Mouse (Mus musculus) mouse embryonic stem cell (cell line): ENCODE measurements around the gene Ube2q1.

ENCODE experiments used
- in situ Hi-C, 2 experiments: fragments of 300-500 bp; cut with MboI; formaldehyde crosslinking; loops; 1 replicate in 1 of 2; 3 replicates in 1 of 2; pipeline ENCODE4 v1.14.3; 2019 to 2020; ENCODE audit warnings: low sequenced_read_pairs in 2 of 2, low pct_unique_long_range_greater_than_20kb in 1 of 2, mixed read lengths in 1 of 2; ENCODE audit not compliant: unreplicated experiment in 1 of 2

Gene Ube2q1

DNA sequence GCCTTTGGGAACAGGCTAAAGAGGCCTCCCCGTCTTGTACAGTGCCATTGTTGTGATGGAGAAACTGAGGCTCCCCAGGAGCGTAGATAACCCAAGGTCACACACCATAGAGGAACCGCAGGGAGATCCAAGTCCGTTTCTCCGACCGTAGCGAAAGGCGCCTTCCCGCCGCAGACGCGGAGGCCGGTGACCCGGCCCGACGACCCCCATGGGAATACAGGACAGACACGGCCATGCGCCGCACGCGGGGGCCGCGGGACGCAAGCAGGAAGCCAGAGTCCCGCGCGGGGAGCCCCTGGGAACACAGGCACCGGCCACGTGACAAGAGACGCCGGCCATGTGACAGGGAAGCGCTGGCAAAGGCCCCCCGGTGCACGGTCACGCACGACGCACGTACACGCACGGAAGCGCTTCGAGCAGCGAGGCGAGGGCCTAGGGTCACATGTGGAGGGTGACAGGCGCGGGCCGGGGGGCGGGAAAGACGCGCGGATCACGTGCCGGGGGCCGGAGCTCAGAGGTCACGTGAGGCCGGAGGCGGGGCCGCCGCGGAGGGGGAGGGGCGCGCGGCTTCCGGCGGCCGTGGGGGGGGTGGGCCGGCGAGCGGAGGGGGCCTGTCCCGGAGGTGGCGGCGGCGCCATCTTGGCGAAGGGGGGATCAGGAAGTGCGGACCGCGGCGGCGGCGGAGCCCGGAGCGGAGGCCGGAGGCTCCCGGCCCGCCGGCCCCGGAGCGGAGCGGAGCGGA is at the start of gene Ube2q1:
Gene Ube2q1 (plus strand): TSS at position 649 of the 742 bp plus-strand sequence.
- in situ Hi-C loops: no loop called here

- in situ Hi-C loops: no loop called here
Observed at GRCm38 (mm10) chr3:89727028-89727427, 46.4 kb upstream of the Ube2q1 start.

GRCm38 (mm10) chr3:89728848-89729247 is 44.6 kb upstream of the Ube2q1 start:
- in situ Hi-C loops: no loop called here

GRCm38 (mm10) chr3:89730350-89731331 is 42.8 kb upstream of the Ube2q1 start:
- in situ Hi-C loops: no loop called here

GRCm38 (mm10) chr3:89732091-89732490 is 41.3 kb upstream of the Ube2q1 start:
- in situ Hi-C loops: no loop called here

GRCm38 (mm10) chr3:89738509-89738908 is 34.9 kb upstream of the Ube2q1 start:
- in situ Hi-C loops: no loop called here

GRCm38 (mm10) chr3:89752307-89752706 is 21.1 kb upstream of the Ube2q1 start:
- in situ Hi-C loops: no loop called here

- in situ Hi-C loops: no loop called here
Observed at GRCm38 (mm10) chr3:89755283-89755682, 18.1 kb upstream of the Ube2q1 start.

- in situ Hi-C loops: no loop called here
Observed at GRCm38 (mm10) chr3:89757851-89758250, 15.6 kb upstream of the Ube2q1 start.

GRCm38 (mm10) chr3:89759786-89760185 is 13.6 kb upstream of the Ube2q1 start:
- in situ Hi-C loops: no loop called here

- in situ Hi-C loops: no loop called here
Observed at GRCm38 (mm10) chr3:89764119-89764724, 9.2 kb upstream of the Ube2q1 start, which contains the start of gene Chrnb2. TSS of gene Chrnb2 (minus strand) at chr3:89764632.

GRCm38 (mm10) chr3:89769584-89769983 is 3.8 kb upstream of the Ube2q1 start:
- in situ Hi-C loops: no loop called here

DNA sequence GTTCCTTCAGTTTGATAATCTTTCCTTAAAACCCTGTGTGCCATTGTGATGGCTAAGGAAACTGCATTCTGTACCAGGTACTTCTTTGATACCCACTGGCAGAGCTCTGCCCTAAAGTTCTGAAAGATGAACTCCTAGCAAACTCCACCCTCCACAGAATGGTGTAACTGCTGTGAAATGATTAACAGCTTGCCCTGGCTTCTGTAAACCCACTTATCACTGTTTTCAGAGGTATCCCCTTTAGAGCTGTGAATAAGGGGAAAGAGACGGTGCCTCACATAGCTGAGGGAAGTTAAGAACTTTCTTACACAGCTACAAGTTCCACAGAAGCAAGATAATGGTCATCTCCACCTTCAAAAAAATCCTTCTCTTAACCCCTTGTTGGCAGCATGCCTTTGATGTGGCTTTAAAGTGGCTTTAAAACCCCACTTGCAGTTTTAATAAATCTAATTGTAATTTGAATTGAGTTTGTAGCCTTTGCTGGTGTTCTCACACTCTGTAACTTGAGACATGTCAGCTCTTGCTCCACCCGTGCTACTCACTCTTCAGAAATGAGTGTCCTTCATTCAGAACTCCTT is 2.9 kb upstream of the Ube2q1 start:
- in situ Hi-C loops: no loop called here

GRCm38 (mm10) chr3:89772588-89772967 is 838 bp upstream of the Ube2q1 start:
- in situ Hi-C loops: no loop called here

DNA sequence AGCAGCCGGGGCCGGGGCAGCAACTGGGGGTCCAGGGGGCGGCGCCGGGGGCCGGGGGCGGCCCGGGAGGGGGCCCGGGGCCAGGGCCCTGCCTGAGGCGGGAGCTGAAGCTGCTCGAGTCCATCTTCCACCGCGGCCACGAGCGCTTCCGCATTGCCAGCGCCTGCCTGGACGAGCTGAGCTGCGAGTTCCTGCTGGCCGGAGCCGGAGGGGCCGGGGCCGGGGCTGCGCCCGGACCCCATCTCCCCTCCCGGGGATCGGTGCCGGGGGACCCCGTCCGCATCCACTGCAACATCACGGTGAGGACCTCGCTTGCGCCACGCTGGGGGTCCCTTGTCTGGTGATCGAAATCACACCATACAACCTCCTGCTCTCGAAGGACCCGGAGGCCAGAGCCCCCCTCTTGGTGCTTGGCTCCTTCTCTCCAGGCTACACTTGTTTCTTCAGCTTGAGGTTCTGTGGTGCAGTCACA is 360 bp downstream of the Ube2q1 start:
- in situ Hi-C loops: no loop called here

- in situ Hi-C loops: no loop called here
Observed at GRCm38 (mm10) chr3:89774236-89774960, 982 bp downstream of the Ube2q1 start.

DNA sequence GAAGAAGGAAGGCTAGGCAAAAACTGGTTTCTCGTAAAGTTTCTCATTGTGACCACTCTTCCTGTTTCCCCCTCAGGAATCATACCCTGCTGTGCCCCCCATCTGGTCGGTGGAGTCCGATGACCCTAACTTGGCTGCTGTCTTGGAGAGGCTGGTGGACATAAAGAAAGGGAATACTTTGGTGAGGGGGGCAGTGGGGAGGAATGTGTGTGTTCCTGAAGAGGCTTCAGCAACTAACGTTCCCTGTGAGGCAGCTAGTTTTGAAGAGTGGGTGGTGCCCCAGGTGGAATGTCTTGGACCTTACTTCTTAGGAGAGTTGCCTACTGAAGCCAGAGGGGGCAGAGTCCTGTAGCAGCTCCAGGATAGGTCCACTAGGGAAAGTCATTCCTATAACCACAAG is 2.6 kb downstream of the Ube2q1 start:
- in situ Hi-C loops: no loop called here

DNA sequence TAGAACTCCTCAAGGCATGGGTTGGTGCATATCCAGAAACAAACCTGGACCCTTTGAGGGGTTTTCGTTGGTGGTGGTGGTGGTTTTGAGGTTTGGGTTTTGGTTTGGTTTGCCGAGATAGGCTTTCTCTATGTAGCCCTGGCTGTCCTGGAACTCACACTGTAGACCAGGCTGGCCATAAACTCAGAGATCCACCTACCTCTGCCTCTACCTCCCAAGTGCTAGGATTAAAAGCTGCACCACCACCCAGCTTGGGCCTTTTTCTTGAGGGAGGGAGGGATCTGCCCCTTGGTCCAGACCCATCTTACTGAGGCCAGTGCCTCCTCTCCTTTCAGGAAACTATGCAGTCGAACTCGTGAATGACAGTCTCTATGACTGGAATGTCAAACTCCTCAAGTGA is 6.7 kb downstream of the Ube2q1 start:
- in situ Hi-C loops: no loop called here
